Mouse (Mus musculus): ENCODE data around the gene Necab2. TPM values are rescaled to one million over a fixed set of nuclear protein-coding genes. Genes with fewer than 3 reads are reported as not detected.

Necab2 gene
- total and polyA plus RNA-seq, 2 experiments from 2014 or later: 61.5 to 70.9 TPM

DNA sequence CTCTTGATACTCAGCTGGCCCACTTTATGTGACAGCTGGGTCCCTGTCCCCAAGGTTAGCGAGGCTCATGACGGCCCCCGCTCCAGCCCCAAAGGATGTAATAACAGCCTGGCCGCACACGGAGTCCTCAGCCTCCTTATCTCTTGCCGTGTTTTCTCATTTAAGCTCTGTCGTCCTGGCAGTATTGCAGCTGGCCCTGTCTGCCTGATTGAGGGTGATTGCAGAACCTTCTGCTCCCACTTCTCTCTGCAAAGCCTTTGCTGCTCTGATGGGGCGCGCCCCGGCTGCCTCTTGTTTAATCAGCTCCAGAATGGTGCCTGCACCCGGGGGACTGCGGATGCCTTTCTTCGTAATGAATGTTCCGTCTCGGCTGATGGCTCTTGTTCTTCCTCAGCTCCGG is 13.2 kb downstream of the Necab2 start:
- Histone ChIP-seq H3K9ac (replicated peaks; ENCODE audit: low read length) (no peak overlapping the region), H3K4me3 (ENCODE audit: low read length) (no peak overlapping the region), H3K4me1 (ENCODE audit: insufficient read depth, low read length) (peaks cover 12% of the 10 kb centered on the region), H3K4me2 (ENCODE audit: low read depth, low read length) (no peak overlapping the region), H3K36me3 (ENCODE audit: insufficient read depth, low read length) (no peaks in the 10 kb centered on the region), H3K9me3 (ENCODE audit: low read length) (no peaks in the 10 kb centered on the region), H3K27me3 (ENCODE audit: insufficient read depth, low read length) (no peaks in the 10 kb centered on the region; the same call in 1 of the 2 replicates), H3K27ac (peak overlapping the region; percentile 45; the same call in 1 of the 2 replicates)
- 24% methylated on average over 16 of the region's 16 CpGs for WGBS
- no peak for TF ChIP-seq CTCF (IDR thresholded peaks at IDR 0.05; ENCODE audit: low read depth)
- ATAC-seq (no peak), DNase-seq (ENCODE audit: low spot score) (peak; percentile 69)

GRCm38 (mm10) chr8:119461356-119461755 is 14.8 kb downstream of the Necab2 start:
- Histone ChIP-seq H3K27ac (no peak overlapping the region), H3K27me3 (ENCODE audit: insufficient read depth, low read length) (no peaks in the 10 kb centered on the region; the same call in 1 of the 2 replicates), H3K4me1 (ENCODE audit: insufficient read depth, low read length) (peaks cover 20% of the 10 kb centered on the region), H3K4me3 (ENCODE audit: low read length) (no peak overlapping the region), H3K36me3 (ENCODE audit: insufficient read depth, low read length) (no peaks in the 10 kb centered on the region), H3K9me3 (ENCODE audit: low read length) (no peaks in the 10 kb centered on the region), H3K9ac (replicated peaks; ENCODE audit: low read length) (no peak overlapping the region), H3K4me2 (ENCODE audit: low read depth, low read length) (no peak overlapping the region)
- 23% methylated on average over 9 of the region's 9 CpGs for WGBS
- peak; percentile 68 for DNase-seq (ENCODE audit: low spot score)
- ATAC-seq: no peak
- TF ChIP-seq CTCF (IDR thresholded peaks at IDR 0.05; ENCODE audit: low read depth): no peak

- Histone ChIP-seq H3K9me3 (ENCODE audit: low read length) (no peaks in the 10 kb centered on the region), H3K4me2 (ENCODE audit: low read depth, low read length) (no peak overlapping the region), H3K36me3 (ENCODE audit: insufficient read depth, low read length) (no peaks in the 10 kb centered on the region), H3K9ac (replicated peaks; ENCODE audit: low read length) (no peak overlapping the region), H3K4me1 (ENCODE audit: insufficient read depth, low read length) (peaks cover 25% of the 10 kb centered on the region), H3K27me3 (ENCODE audit: insufficient read depth, low read length) (no peaks in the 10 kb centered on the region; the same call in 1 of the 2 replicates), H3K4me3 (ENCODE audit: low read length) (no peak overlapping the region), H3K27ac (no peak overlapping the region)
- ATAC-seq: no peak
- WGBS: 40% methylated on average over 7 of the region's 7 CpGs
- no peak for DNase-seq (ENCODE audit: low spot score)
- no peak for TF ChIP-seq CTCF (IDR thresholded peaks at IDR 0.05; ENCODE audit: low read depth)
Observed at GRCm38 (mm10) chr8:119463709-119464108, 17.2 kb downstream of the Necab2 start.

DNA sequence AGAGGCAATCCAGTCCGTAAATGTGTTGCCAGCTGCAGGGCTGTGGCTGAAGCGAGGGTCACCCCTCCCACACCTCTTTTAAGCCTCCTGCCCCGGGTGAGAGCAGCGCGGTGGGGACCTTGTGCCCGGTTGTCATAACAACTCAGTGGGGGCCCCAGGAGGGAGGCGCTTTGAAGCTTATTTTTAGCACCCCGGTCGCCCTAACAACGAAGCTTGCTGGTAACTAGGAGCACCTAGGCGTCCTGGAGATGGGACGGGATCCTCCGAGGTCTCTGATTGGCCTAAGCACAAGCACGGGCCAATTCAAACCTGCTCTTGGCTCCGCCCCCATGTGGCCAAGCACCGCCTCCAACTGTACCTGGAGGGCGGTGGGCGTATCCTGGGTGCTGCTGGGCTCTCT is 19.6 kb downstream of the Necab2 start:
- no peaks in the 10 kb centered on the region for H3K9me3 ChIP-seq (ENCODE audit: low read length)
- peaks cover 20% of the 10 kb centered on the region for H3K4me1 ChIP-seq (ENCODE audit: insufficient read depth, low read length)
- no peak overlapping the region for H3K9ac ChIP-seq (replicated peaks; ENCODE audit: low read length)
- H3K27me3 ChIP-seq (ENCODE audit: insufficient read depth, low read length): no peaks in the 10 kb centered on the region; the same call in 1 of the 2 replicates
- peak; percentile 66 for ATAC-seq
- peak overlapping the region; percentile 37 for H3K4me2 ChIP-seq (ENCODE audit: low read depth, low read length)
- no peak overlapping the region for H3K4me3 ChIP-seq (ENCODE audit: low read length)
- H3K27ac ChIP-seq: peak overlapping the region; percentile 8; the same call in 1 of the 2 replicates
- WGBS: 3% methylated on average over 18 of the region's 18 CpGs
- DNase-seq (ENCODE audit: low spot score): peak; percentile 68
- no peak for TF ChIP-seq CTCF (IDR thresholded peaks at IDR 0.05; ENCODE audit: low read depth)
- no peaks in the 10 kb centered on the region for H3K36me3 ChIP-seq (ENCODE audit: insufficient read depth, low read length)

DNA sequence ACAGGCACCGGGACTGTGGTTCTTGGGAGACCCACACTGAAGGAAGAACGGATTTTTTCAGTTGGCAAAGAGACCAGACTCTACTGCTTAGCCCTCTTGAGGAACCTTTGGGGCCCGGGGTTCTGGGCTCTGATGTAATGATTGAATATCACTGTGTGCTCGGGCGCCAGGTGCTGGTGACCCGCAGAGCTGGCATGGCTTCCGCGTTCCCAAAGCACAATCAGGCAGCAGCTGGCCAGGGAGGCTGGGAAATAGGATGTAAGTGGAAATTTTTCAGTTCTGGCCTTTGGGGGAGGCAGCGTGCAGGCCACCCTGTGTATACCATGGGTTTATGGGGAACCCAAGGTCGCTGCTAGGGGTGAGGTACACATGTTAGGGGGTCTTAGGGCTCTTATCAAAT is 20.3 kb downstream of the Necab2 start:
- no peak overlapping the region for H3K4me2 ChIP-seq (ENCODE audit: low read depth, low read length)
- no peaks in the 10 kb centered on the region for H3K9me3 ChIP-seq (ENCODE audit: low read length)
- no peak overlapping the region for H3K4me3 ChIP-seq (ENCODE audit: low read length)
- TF ChIP-seq CTCF (IDR thresholded peaks at IDR 0.05; ENCODE audit: low read depth): no peak
- 0 out of 2 replicates have a peak overlapping the region, but pooled peaks have one; percentile 5 for H3K9ac ChIP-seq (replicated peaks; ENCODE audit: low read length)
- H3K36me3 ChIP-seq (ENCODE audit: insufficient read depth, low read length): no peaks in the 10 kb centered on the region
- 48% methylated on average over 10 of the region's 10 CpGs for WGBS
- H3K27me3 ChIP-seq (ENCODE audit: insufficient read depth, low read length): no peaks in the 10 kb centered on the region; the same call in 1 of the 2 replicates
- peak overlapping the region; percentile 8; the same call in 1 of the 2 replicates for H3K27ac ChIP-seq
- ATAC-seq (no peak), DNase-seq (ENCODE audit: low spot score) (peak; percentile 27)
- H3K4me1 ChIP-seq (ENCODE audit: insufficient read depth, low read length): peaks cover 20% of the 10 kb centered on the region

DNA sequence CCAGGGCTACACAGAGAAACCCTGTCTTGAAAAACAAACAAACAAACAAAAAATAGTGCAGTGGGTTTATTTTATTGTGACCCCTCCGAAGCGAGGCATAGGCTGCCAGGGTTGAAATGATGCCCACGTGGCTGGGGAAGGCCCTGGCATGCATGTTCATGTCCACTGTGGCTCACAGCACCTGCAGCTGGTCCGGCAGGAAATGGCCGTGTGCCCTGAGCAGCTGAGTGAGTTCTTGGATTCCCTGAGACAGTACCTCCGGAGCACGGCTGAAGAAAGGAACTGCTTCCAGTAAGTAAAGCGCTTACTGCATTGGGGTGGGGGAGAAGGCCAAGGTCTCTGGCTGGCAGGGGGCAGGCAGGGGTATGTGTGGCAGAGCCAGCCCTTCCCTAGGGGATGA is 21.6 kb downstream of the Necab2 start:
- H3K27me3 ChIP-seq (ENCODE audit: insufficient read depth, low read length): no peaks in the 10 kb centered on the region; the same call in 1 of the 2 replicates
- H3K9ac ChIP-seq (replicated peaks; ENCODE audit: low read length): no peak overlapping the region
- TF ChIP-seq CTCF (IDR thresholded peaks at IDR 0.05; ENCODE audit: low read depth): no peak
- no peaks in the 10 kb centered on the region for H3K36me3 ChIP-seq (ENCODE audit: insufficient read depth, low read length)
- peaks cover 20% of the 10 kb centered on the region for H3K4me1 ChIP-seq (ENCODE audit: insufficient read depth, low read length)
- no peaks in the 10 kb centered on the region for H3K9me3 ChIP-seq (ENCODE audit: low read length)
- ATAC-seq (no peak), DNase-seq (ENCODE audit: low spot score) (no peak)
- WGBS: 75% methylated on average over 8 of the region's 8 CpGs
- no peak overlapping the region for H3K27ac ChIP-seq
- H3K4me3 ChIP-seq (ENCODE audit: low read length): no peak overlapping the region
- no peak overlapping the region for H3K4me2 ChIP-seq (ENCODE audit: low read depth, low read length)

DNA sequence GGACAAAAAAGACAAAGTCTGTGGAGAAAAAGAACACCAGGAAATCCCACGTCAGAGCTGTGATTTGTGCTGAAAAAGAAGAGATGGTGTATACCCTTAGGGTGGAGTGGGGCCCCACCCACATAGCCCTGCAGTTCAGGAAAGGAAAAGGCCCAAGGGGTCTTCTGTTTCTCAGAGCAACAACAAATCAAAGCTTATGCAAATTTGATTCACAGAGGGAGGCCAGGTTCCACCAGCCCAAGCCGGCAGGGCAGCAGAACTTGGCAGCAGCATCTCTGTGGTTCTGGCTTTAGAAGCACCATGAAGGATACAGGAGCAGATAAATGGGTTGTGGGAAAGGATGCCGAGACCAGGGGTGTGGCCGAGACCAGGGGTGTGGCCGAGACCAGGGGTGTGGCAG is 32.2 kb downstream of the Necab2 start:
- no peak overlapping the region for H3K4me3 ChIP-seq (ENCODE audit: low read length)
- H3K4me1 ChIP-seq (ENCODE audit: insufficient read depth, low read length): no peaks in the 10 kb centered on the region
- 25% methylated on average over 5 of the region's 5 CpGs for WGBS
- H3K27ac ChIP-seq: no peak overlapping the region
- no peak for TF ChIP-seq CTCF (IDR thresholded peaks at IDR 0.05; ENCODE audit: low read depth)
- DNase-seq (ENCODE audit: low spot score) (no peak), ATAC-seq (no peak)
- no peaks in the 10 kb centered on the region for H3K9me3 ChIP-seq (ENCODE audit: low read length)
- no peaks in the 10 kb centered on the region for H3K27me3 ChIP-seq (ENCODE audit: insufficient read depth, low read length)
- H3K9ac ChIP-seq (replicated peaks; ENCODE audit: low read length): no peak overlapping the region
- H3K36me3 ChIP-seq (ENCODE audit: insufficient read depth, low read length): no peaks in the 10 kb centered on the region
- H3K4me2 ChIP-seq (ENCODE audit: low read depth, low read length): no peak overlapping the region

Measured in hindbrain, postnatal 0 days (tissue).